Mouse (Mus musculus): ENCODE measurements around the gene Kcnj4. TPM values are rescaled to one million over a fixed set of nuclear protein-coding genes. Genes with fewer than 3 reads are reported as not detected.

Kcnj4 gene
- under 1 TPM; 0.22 to 0.28 TPM for total RNA-seq (2021)
- long read RNA-seq, experiment 1, result 0 reads
- long read RNA-seq, experiment 2, result 0 reads

GRCm38 (mm10) chr15:79504707-79505452, at the start of gene Kcnj4:
Kcnj4 (minus strand) TSS chr15:79505241.
- DNase-seq (ENCODE audit: low spot score in 2 of 2), result no peak

GRCm38 (mm10) chr15:79552566-79552965, 47.5 kb upstream of the Kcnj4 start:
- no peak for DNase-seq (ENCODE audit: low spot score in 2 of 2)

- DNase-seq (ENCODE audit: low spot score in 2 of 2), result no peak
Measured at GRCm38 (mm10) chr15:79548226-79548625, 43.2 kb upstream of the Kcnj4 start.

GRCm38 (mm10) chr15:79547289-79547820, 42.3 kb upstream of the Kcnj4 start:
- DNase-seq (ENCODE audit: low spot score in 2 of 2), result no peak

GRCm38 (mm10) chr15:79546410-79547288, 41.6 kb upstream of the Kcnj4 start, which contains the start of gene Ddx17:
Ddx17 (minus strand) TSS chr15:79546741.
- DNase-seq (ENCODE audit: low spot score in 2 of 2), result peak; percentile 97 to 99

GRCm38 (mm10) chr15:79545921-79546399, 40.9 kb upstream of the Kcnj4 start:
- peak; percentile 57 to 59 for DNase-seq (ENCODE audit: low spot score in 2 of 2)

GRCm38 (mm10) chr15:79545496-79545895, 40.5 kb upstream of the Kcnj4 start:
- DNase-seq (ENCODE audit: low spot score in 2 of 2), result no peak

- no peak for DNase-seq (ENCODE audit: low spot score in 2 of 2)
Measured at GRCm38 (mm10) chr15:79543968-79544367, 38.9 kb upstream of the Kcnj4 start.

- DNase-seq (ENCODE audit: low spot score in 2 of 2), result no peak
Measured at GRCm38 (mm10) chr15:79533796-79534195, 28.8 kb upstream of the Kcnj4 start.

- no peak for DNase-seq (ENCODE audit: low spot score in 2 of 2)
Measured at GRCm38 (mm10) chr15:79529935-79530334, 24.9 kb upstream of the Kcnj4 start.

- DNase-seq (ENCODE audit: low spot score in 2 of 2), result no peak
Measured at GRCm38 (mm10) chr15:79527991-79528639, 23.1 kb upstream of the Kcnj4 start.

GRCm38 (mm10) chr15:79527192-79527591, 22.2 kb upstream of the Kcnj4 start:
- DNase-seq (ENCODE audit: low spot score in 2 of 2), result no peak

- no peak for DNase-seq (ENCODE audit: low spot score in 2 of 2)
Measured at GRCm38 (mm10) chr15:79525979-79526768, 21.1 kb upstream of the Kcnj4 start.

GRCm38 (mm10) chr15:79525564-79525963, 20.5 kb upstream of the Kcnj4 start:
- no peak for DNase-seq (ENCODE audit: low spot score in 2 of 2)

GRCm38 (mm10) chr15:79519400-79520220, 14.6 kb upstream of the Kcnj4 start:
- no peak for DNase-seq (ENCODE audit: low spot score in 2 of 2)

GRCm38 (mm10) chr15:79518571-79518970, 13.5 kb upstream of the Kcnj4 start:
- no peak for DNase-seq (ENCODE audit: low spot score in 2 of 2)

- no peak for DNase-seq (ENCODE audit: low spot score in 2 of 2)
Measured at GRCm38 (mm10) chr15:79517710-79518109, 12.7 kb upstream of the Kcnj4 start.

- DNase-seq (ENCODE audit: low spot score in 2 of 2), result peak; percentile 28 to 39
Measured at GRCm38 (mm10) chr15:79516171-79517096, 11.4 kb upstream of the Kcnj4 start, which contains the start of gene Kdelr3. Kdelr3 (plus strand) TSS chr15:79516411.
